Mouse (Mus musculus) liver, postnatal 0 days (tissue): ENCODE measurements around the gene Wnk2.

ENCODE experiments used
- CTCF ChIP-seq: sonication (generic); IDR thresholded peaks from 2 replicates; pipeline ENCODE4 v1.5.1; 2016; ENCODE audit warnings: antibody characterized with exemption, low read depth
- EP300 ChIP-seq: IDR thresholded peaks from 2 replicates; pipeline ENCODE4 v1.6.1; 2016; ENCODE audit warnings: antibody characterized with exemption, low read depth, mild to moderate bottlenecking

DNA sequence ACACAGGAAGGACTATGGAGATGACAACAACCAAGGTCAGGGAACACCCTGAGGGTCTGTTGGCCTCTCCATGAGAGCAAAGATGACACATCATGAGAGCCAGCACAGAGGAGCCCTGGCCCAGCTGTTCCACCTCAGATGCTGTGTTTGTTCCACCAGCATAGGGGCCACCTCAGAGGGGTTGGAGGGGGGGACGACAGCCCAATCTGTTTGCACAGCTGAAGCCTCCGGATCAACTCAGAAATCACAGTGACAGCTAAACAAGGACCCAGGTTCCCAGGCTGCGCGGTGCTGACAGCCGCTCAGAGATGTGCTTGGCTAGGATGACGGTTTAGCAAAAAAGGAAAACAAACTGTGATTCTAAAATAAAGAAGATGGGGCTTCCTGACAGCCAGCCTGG is 53.1 kb downstream of the Wnk2 start:
- TF ChIP-seq CTCF, result no peak
- TF ChIP-seq EP300, result no peak
